Mouse (Mus musculus): ENCODE results near the gene Nf2. TPM values are rescaled to one million over a fixed set of nuclear protein-coding genes. Genes with fewer than 3 reads are reported as not detected.

The Nf2 gene
- polyA plus RNA-seq, 1 experiment, result 21.3 TPM

- no peak for DNase-seq (ENCODE audit: low read depth in 1 of 2, low spot score in 2 of 2)
- WGBS, result 52% methylated on average over 6 of the region's 6 CpGs
- no peak overlapping the region for H3K27ac ChIP-seq (ENCODE audit: insufficient read depth, low read length)
- TF ChIP-seq CTCF (IDR thresholded peaks at IDR 0.05; ENCODE audit: extremely low read depth, insufficient read depth, insufficient read length, insufficient replicate concordance) (no peak), POLR2A (IDR thresholded peaks at IDR 0.05; ENCODE audit: low read depth, low read length) (no peak)
- H3K4me1 ChIP-seq (ENCODE audit: control insufficient read depth, insufficient read depth, insufficient read length), result no peaks in the 10 kb centered on the region
- no peaks in the 10 kb centered on the region for H3K27me3 ChIP-seq (ENCODE audit: control insufficient read depth, insufficient read depth, low read length)
- no peak overlapping the region for H3K4me3 ChIP-seq (ENCODE audit: extremely low read depth, insufficient read depth, insufficient read length)
- H3K36me3 ChIP-seq (ENCODE audit: control insufficient read depth, insufficient read depth, low read length), result no peaks in the 10 kb centered on the region
Observed at GRCm38 (mm10) chr11:4761991-4762390, 87.3 kb downstream of the Nf2 start.

- 48% methylated on average over 4 of the region's 4 CpGs for WGBS
- no peaks in the 10 kb centered on the region for H3K36me3 ChIP-seq (ENCODE audit: control insufficient read depth, insufficient read depth, low read length)
- H3K27me3 ChIP-seq (ENCODE audit: control insufficient read depth, insufficient read depth, low read length), result no peaks in the 10 kb centered on the region
- no peaks in the 10 kb centered on the region for H3K4me1 ChIP-seq (ENCODE audit: control insufficient read depth, insufficient read depth, insufficient read length)
- H3K4me3 ChIP-seq (ENCODE audit: extremely low read depth, insufficient read depth, insufficient read length), result no peak overlapping the region
- H3K27ac ChIP-seq (ENCODE audit: insufficient read depth, low read length), result no peak overlapping the region
- TF ChIP-seq POLR2A (IDR thresholded peaks at IDR 0.05; ENCODE audit: low read depth, low read length) (no peak), CTCF (IDR thresholded peaks at IDR 0.05; ENCODE audit: extremely low read depth, insufficient read depth, insufficient read length, insufficient replicate concordance) (no peak)
- no peak for DNase-seq (ENCODE audit: low read depth in 1 of 2, low spot score in 2 of 2)
Observed at GRCm38 (mm10) chr11:4760438-4760837, 88.9 kb downstream of the Nf2 start.

- Histone ChIP-seq H3K27me3 (ENCODE audit: control insufficient read depth, insufficient read depth, low read length) (no peaks in the 10 kb centered on the region), H3K27ac (ENCODE audit: insufficient read depth, low read length) (no peak overlapping the region), H3K36me3 (ENCODE audit: control insufficient read depth, insufficient read depth, low read length) (no peaks in the 10 kb centered on the region), H3K4me1 (ENCODE audit: control insufficient read depth, insufficient read depth, insufficient read length) (no peaks in the 10 kb centered on the region), H3K4me3 (ENCODE audit: extremely low read depth, insufficient read depth, insufficient read length) (no peak overlapping the region)
- WGBS, result 74% methylated on average over 4 of the region's 4 CpGs
- DNase-seq (ENCODE audit: low read depth in 1 of 2, low spot score in 2 of 2), result no peak
- TF ChIP-seq CTCF (IDR thresholded peaks at IDR 0.05; ENCODE audit: extremely low read depth, insufficient read depth, insufficient read length, insufficient replicate concordance) (no peak), POLR2A (IDR thresholded peaks at IDR 0.05; ENCODE audit: low read depth, low read length) (no peak)
Observed at GRCm38 (mm10) chr11:4757789-4758158, 91.6 kb downstream of the Nf2 start.

GRCm38 (mm10) chr11:4756984-4757788, 92.2 kb downstream of the Nf2 start:
- Histone ChIP-seq H3K4me3 (ENCODE audit: extremely low read depth, insufficient read depth, insufficient read length) (no peak overlapping the region), H3K27me3 (ENCODE audit: control insufficient read depth, insufficient read depth, low read length) (no peaks in the 10 kb centered on the region), H3K36me3 (ENCODE audit: control insufficient read depth, insufficient read depth, low read length) (no peaks in the 10 kb centered on the region), H3K27ac (ENCODE audit: insufficient read depth, low read length) (no peak overlapping the region), H3K4me1 (ENCODE audit: control insufficient read depth, insufficient read depth, insufficient read length) (no peaks in the 10 kb centered on the region)
- TF ChIP-seq POLR2A (IDR thresholded peaks at IDR 0.05; ENCODE audit: low read depth, low read length), result no peak
- no peak for TF ChIP-seq CTCF (IDR thresholded peaks at IDR 0.05; ENCODE audit: extremely low read depth, insufficient read depth, insufficient read length, insufficient replicate concordance)
- DNase-seq (ENCODE audit: low read depth in 1 of 2, low spot score in 2 of 2), result no peak
- WGBS, result 74% methylated on average over 11 of the region's 11 CpGs

GRCm38 (mm10) chr11:4756460-4756859, 92.9 kb downstream of the Nf2 start:
- Histone ChIP-seq H3K4me3 (ENCODE audit: extremely low read depth, insufficient read depth, insufficient read length) (no peak overlapping the region), H3K27ac (ENCODE audit: insufficient read depth, low read length) (no peak overlapping the region), H3K27me3 (ENCODE audit: control insufficient read depth, insufficient read depth, low read length) (no peaks in the 10 kb centered on the region), H3K4me1 (ENCODE audit: control insufficient read depth, insufficient read depth, insufficient read length) (no peaks in the 10 kb centered on the region), H3K36me3 (ENCODE audit: control insufficient read depth, insufficient read depth, low read length) (no peaks in the 10 kb centered on the region)
- 79% methylated on average over 9 of the region's 9 CpGs for WGBS
- TF ChIP-seq POLR2A (IDR thresholded peaks at IDR 0.05; ENCODE audit: low read depth, low read length), result no peak
- no peak for TF ChIP-seq CTCF (IDR thresholded peaks at IDR 0.05; ENCODE audit: extremely low read depth, insufficient read depth, insufficient read length, insufficient replicate concordance)
- DNase-seq (ENCODE audit: low read depth in 1 of 2, low spot score in 2 of 2), result no peak

- no peak for DNase-seq (ENCODE audit: low read depth in 1 of 2, low spot score in 2 of 2)
- Histone ChIP-seq H3K36me3 (ENCODE audit: control insufficient read depth, insufficient read depth, low read length) (no peaks in the 10 kb centered on the region), H3K27me3 (ENCODE audit: control insufficient read depth, insufficient read depth, low read length) (peaks cover 4% of the 10 kb centered on the region; the same call in 1 of the 2 replicates), H3K4me3 (ENCODE audit: extremely low read depth, insufficient read depth, insufficient read length) (no peak overlapping the region), H3K4me1 (ENCODE audit: control insufficient read depth, insufficient read depth, insufficient read length) (no peaks in the 10 kb centered on the region), H3K27ac (ENCODE audit: insufficient read depth, low read length) (no peak overlapping the region)
- WGBS, result 83% methylated on average over 11 of the region's 11 CpGs
- TF ChIP-seq POLR2A (IDR thresholded peaks at IDR 0.05; ENCODE audit: low read depth, low read length) (no peak), CTCF (IDR thresholded peaks at IDR 0.05; ENCODE audit: extremely low read depth, insufficient read depth, insufficient read length, insufficient replicate concordance) (no peak)
Observed at GRCm38 (mm10) chr11:4754867-4755266, 94.5 kb downstream of the Nf2 start.

GRCm38 (mm10) chr11:4754036-4754435, 95.3 kb downstream of the Nf2 start:
- H3K27me3 ChIP-seq (ENCODE audit: control insufficient read depth, insufficient read depth, low read length), result peaks cover 4% of the 10 kb centered on the region; the same call in 1 of the 2 replicates
- TF ChIP-seq POLR2A (IDR thresholded peaks at IDR 0.05; ENCODE audit: low read depth, low read length) (no peak), CTCF (IDR thresholded peaks at IDR 0.05; ENCODE audit: extremely low read depth, insufficient read depth, insufficient read length, insufficient replicate concordance) (no peak)
- WGBS, result 98% methylated on average over 3 of the region's 3 CpGs
- H3K4me3 ChIP-seq (ENCODE audit: extremely low read depth, insufficient read depth, insufficient read length), result no peak overlapping the region
- no peaks in the 10 kb centered on the region for H3K36me3 ChIP-seq (ENCODE audit: control insufficient read depth, insufficient read depth, low read length)
- no peaks in the 10 kb centered on the region for H3K4me1 ChIP-seq (ENCODE audit: control insufficient read depth, insufficient read depth, insufficient read length)
- DNase-seq (ENCODE audit: low read depth in 1 of 2, low spot score in 2 of 2), result no peak
- H3K27ac ChIP-seq (ENCODE audit: insufficient read depth, low read length), result no peak overlapping the region
